Mouse (Mus musculus): Measurements from ENCODE around the gene Enam. TPM values are rescaled to one million over a fixed set of nuclear protein-coding genes. Genes with fewer than 3 reads are reported as not detected.
A peak's percentile ranks its signal among the peaks of the same experiment; 100 is the strongest.

Enam gene
- polyA plus RNA-seq (2015; fragmentation: Nextera tagmentation; extraction: Ambion mirVana) = not detected in 2 replicates

GRCm38 (mm10) chr5:88487675-88488074 lies at the start of gene Enam:
Gene Enam, plus strand, starts transcription at chr5:88487975.
- H3K4me2 ChIP-seq (ENCODE audit: low read length) = no peak within 1 kb of the TSS
- H3K27ac ChIP-seq (ENCODE audit: low read length) = no peak within 1 kb of the TSS
- no peak for ATAC-seq
- no peak within 1 kb of the TSS for H3K9ac ChIP-seq (replicated peaks; ENCODE audit: low read depth, low read length)
- H3K4me3 ChIP-seq (replicated peaks; ENCODE audit: low read length) = no peak within 1 kb of the TSS
- no peaks in the 10 kb centered on the region for H3K9me3 ChIP-seq (ENCODE audit: control insufficient read depth, low read length)
- no peaks in the 10 kb centered on the region for H3K4me1 ChIP-seq (replicated peaks; ENCODE audit: control insufficient read depth, insufficient read depth, low read length)
- no peaks in the 10 kb centered on the region for H3K27me3 ChIP-seq (replicated peaks; ENCODE audit: control insufficient read depth, insufficient read depth, low read length)
- no peaks in the 10 kb centered on the region for H3K36me3 ChIP-seq (ENCODE audit: control insufficient read depth, insufficient read depth)

- no peak within 1 kb of the TSS for H3K9ac ChIP-seq (replicated peaks; ENCODE audit: low read depth, low read length)
- ATAC-seq = no peak
Measured at GRCm38 (mm10) chr5:88455691-88456090, 32.1 kb upstream of the Enam start, which contains the start of gene Ambn. Gene Ambn, plus strand, starts transcription at chr5:88455991.

GRCm38 (mm10) chr5:88467471-88467870 lies 20.3 kb upstream of the Enam start:
- Histone ChIP-seq H3K36me3 (ENCODE audit: control insufficient read depth, insufficient read depth) (no peaks in the 10 kb centered on the region), H3K4me1 (replicated peaks; ENCODE audit: control insufficient read depth, insufficient read depth, low read length) (no peaks in the 10 kb centered on the region), H3K9ac (replicated peaks; ENCODE audit: low read depth, low read length) (no peak overlapping the region), H3K4me2 (ENCODE audit: low read length) (no peak overlapping the region), H3K9me3 (ENCODE audit: control insufficient read depth, low read length) (no peaks in the 10 kb centered on the region), H3K27me3 (replicated peaks; ENCODE audit: control insufficient read depth, insufficient read depth, low read length) (no peaks in the 10 kb centered on the region), H3K4me3 (replicated peaks; ENCODE audit: low read length) (no peak overlapping the region), H3K27ac (ENCODE audit: low read length) (no peak overlapping the region)
- 86% methylated on average over 2 of the region's 2 CpGs for WGBS
- no peak for ATAC-seq

More at GRCm38 (mm10) chr5:88455691-88456090, 32.1 kb upstream of the Enam start, which contains the start of gene Ambn:
- no peak within 1 kb of the TSS for H3K4me2 ChIP-seq (ENCODE audit: low read length)
- no peak within 1 kb of the TSS for H3K27ac ChIP-seq (ENCODE audit: low read length)
- H3K4me1 ChIP-seq (replicated peaks; ENCODE audit: control insufficient read depth, insufficient read depth, low read length) = no peaks in the 10 kb centered on the region
- H3K4me3 ChIP-seq (replicated peaks; ENCODE audit: low read length) = no peak within 1 kb of the TSS
- no peaks in the 10 kb centered on the region for H3K36me3 ChIP-seq (ENCODE audit: control insufficient read depth, insufficient read depth)
- H3K27me3 ChIP-seq (replicated peaks; ENCODE audit: control insufficient read depth, insufficient read depth, low read length) = no peaks in the 10 kb centered on the region
- H3K9me3 ChIP-seq (ENCODE audit: control insufficient read depth, low read length) = no peaks in the 10 kb centered on the region
- 84% methylated on average over 3 of the region's 3 CpGs for WGBS

GRCm38 (mm10) chr5:88468807-88469704 lies 18.7 kb upstream of the Enam start:
- Histone ChIP-seq H3K4me2 (ENCODE audit: low read length) (no peak overlapping the region), H3K9me3 (ENCODE audit: control insufficient read depth, low read length) (no peaks in the 10 kb centered on the region), H3K4me3 (replicated peaks; ENCODE audit: low read length) (no peak overlapping the region), H3K27ac (ENCODE audit: low read length) (no peak overlapping the region), H3K9ac (replicated peaks; ENCODE audit: low read depth, low read length) (no peak overlapping the region), H3K4me1 (replicated peaks; ENCODE audit: control insufficient read depth, insufficient read depth, low read length) (no peaks in the 10 kb centered on the region), H3K36me3 (ENCODE audit: control insufficient read depth, insufficient read depth) (no peaks in the 10 kb centered on the region), H3K27me3 (replicated peaks; ENCODE audit: control insufficient read depth, insufficient read depth, low read length) (no peaks in the 10 kb centered on the region)
- 89% methylated on average over 4 of the region's 4 CpGs for WGBS
- no peak for ATAC-seq

- Histone ChIP-seq H3K36me3 (ENCODE audit: control insufficient read depth, insufficient read depth) (no peaks in the 10 kb centered on the region), H3K4me3 (replicated peaks; ENCODE audit: low read length) (no peak overlapping the region), H3K9ac (replicated peaks; ENCODE audit: low read depth, low read length) (no peak overlapping the region), H3K27me3 (replicated peaks; ENCODE audit: control insufficient read depth, insufficient read depth, low read length) (no peaks in the 10 kb centered on the region), H3K27ac (ENCODE audit: low read length) (no peak overlapping the region), H3K4me1 (replicated peaks; ENCODE audit: control insufficient read depth, insufficient read depth, low read length) (no peaks in the 10 kb centered on the region), H3K4me2 (ENCODE audit: low read length) (no peak overlapping the region), H3K9me3 (ENCODE audit: control insufficient read depth, low read length) (no peaks in the 10 kb centered on the region)
- WGBS = 80% methylated on average over 2 of the region's 2 CpGs
- no peak for ATAC-seq
Measured at GRCm38 (mm10) chr5:88489004-88489403, 1.2 kb downstream of the Enam start.

GRCm38 (mm10) chr5:88491111-88491510 lies 3.3 kb downstream of the Enam start:
- 22% methylated on average over 5 of the region's 5 CpGs for WGBS
- ATAC-seq = peak; percentile 47; the same call in 1 of the 2 replicates
- no peaks in the 10 kb centered on the region for H3K36me3 ChIP-seq (ENCODE audit: control insufficient read depth, insufficient read depth)

GRCm38 (mm10) chr5:88499781-88500180 lies 12.0 kb downstream of the Enam start:
- Histone ChIP-seq H3K9me3 (ENCODE audit: control insufficient read depth, low read length) (no peaks in the 10 kb centered on the region), H3K27me3 (replicated peaks; ENCODE audit: control insufficient read depth, insufficient read depth, low read length) (no peaks in the 10 kb centered on the region), H3K4me3 (replicated peaks; ENCODE audit: low read length) (no peak overlapping the region), H3K36me3 (ENCODE audit: control insufficient read depth, insufficient read depth) (no peaks in the 10 kb centered on the region), H3K9ac (replicated peaks; ENCODE audit: low read depth, low read length) (no peak overlapping the region), H3K4me1 (replicated peaks; ENCODE audit: control insufficient read depth, insufficient read depth, low read length) (no peaks in the 10 kb centered on the region), H3K4me2 (ENCODE audit: low read length) (no peak overlapping the region), H3K27ac (ENCODE audit: low read length) (no peak overlapping the region)
- 93% methylated on average over 3 of the region's 3 CpGs for WGBS
- no peak for ATAC-seq

More at GRCm38 (mm10) chr5:88491111-88491510, 3.3 kb downstream of the Enam start:
- no peak overlapping the region for H3K9ac ChIP-seq (replicated peaks; ENCODE audit: low read depth, low read length)
- no peak overlapping the region for H3K27ac ChIP-seq (ENCODE audit: low read length)
- H3K4me1 ChIP-seq (replicated peaks; ENCODE audit: control insufficient read depth, insufficient read depth, low read length) = no peaks in the 10 kb centered on the region
- H3K27me3 ChIP-seq (replicated peaks; ENCODE audit: control insufficient read depth, insufficient read depth, low read length) = no peaks in the 10 kb centered on the region
- no peak overlapping the region for H3K4me2 ChIP-seq (ENCODE audit: low read length)
- no peaks in the 10 kb centered on the region for H3K9me3 ChIP-seq (ENCODE audit: control insufficient read depth, low read length)
- no peak overlapping the region for H3K4me3 ChIP-seq (replicated peaks; ENCODE audit: low read length)

GRCm38 (mm10) chr5:88508555-88508954 lies 20.8 kb downstream of the Enam start:
- ATAC-seq = no peak
- H3K27me3 ChIP-seq (replicated peaks; ENCODE audit: control insufficient read depth, insufficient read depth, low read length) = no peaks in the 10 kb centered on the region
- no peak overlapping the region for H3K27ac ChIP-seq (ENCODE audit: low read length)
- H3K4me2 ChIP-seq (ENCODE audit: low read length) = no peak overlapping the region
- 43% methylated on average over 1 of the region's 1 CpGs for WGBS
- no peaks in the 10 kb centered on the region for H3K4me1 ChIP-seq (replicated peaks; ENCODE audit: control insufficient read depth, insufficient read depth, low read length)
- no peak overlapping the region for H3K9ac ChIP-seq (replicated peaks; ENCODE audit: low read depth, low read length)
- H3K36me3 ChIP-seq (ENCODE audit: control insufficient read depth, insufficient read depth) = no peaks in the 10 kb centered on the region
- no peak overlapping the region for H3K4me3 ChIP-seq (replicated peaks; ENCODE audit: low read length)
- H3K9me3 ChIP-seq (ENCODE audit: control insufficient read depth, low read length) = no peaks in the 10 kb centered on the region

GRCm38 (mm10) chr5:88508990-88509389 lies 21.2 kb downstream of the Enam start:
- H3K27ac ChIP-seq (ENCODE audit: low read length) = no peak overlapping the region
- no peaks in the 10 kb centered on the region for H3K27me3 ChIP-seq (replicated peaks; ENCODE audit: control insufficient read depth, insufficient read depth, low read length)
- H3K36me3 ChIP-seq (ENCODE audit: control insufficient read depth, insufficient read depth) = no peaks in the 10 kb centered on the region
- 85% methylated on average over 1 of the region's 1 CpGs for WGBS
- H3K4me1 ChIP-seq (replicated peaks; ENCODE audit: control insufficient read depth, insufficient read depth, low read length) = no peaks in the 10 kb centered on the region
- no peaks in the 10 kb centered on the region for H3K9me3 ChIP-seq (ENCODE audit: control insufficient read depth, low read length)
- no peak for ATAC-seq
- H3K4me3 ChIP-seq (replicated peaks; ENCODE audit: low read length) = no peak overlapping the region
- no peak overlapping the region for H3K4me2 ChIP-seq (ENCODE audit: low read length)
- H3K9ac ChIP-seq (replicated peaks; ENCODE audit: low read depth, low read length) = no peak overlapping the region

Measured in forebrain, embryonic 16.5 days (tissue).